Mouse (Mus musculus) v-Abl transformed pro-B cells (cell line): ENCODE measurements around the gene Metrnl.

Source experiments
- in situ Hi-C, 2 experiments: fragments of 400-800 bp; cut with MboI; formaldehyde crosslinking; loops; one replicate each; pipeline ENCODE4 v1.15.1; 2025; ENCODE audit not compliant: unreplicated experiment in 2 of 2

Metrnl gene

GRCm38 (mm10) chr11:121680750-121681149 lies 20.6 kb upstream of the Metrnl start:
- in situ Hi-C loops: loop anchor here in 1 of 2 experiments (5.0 kb wide), 1 partner anchor 203 kb away; no protein-coding TSS in a partner anchor

- in situ Hi-C loops: loop anchor here in 1 of 2 experiments (5.0 kb wide), 1 partner anchor 206 kb away; no protein-coding TSS in a partner anchor
Observed at GRCm38 (mm10) chr11:121683243-121683642, 18.1 kb upstream of the Metrnl start.

GRCm38 (mm10) chr11:121685491-121686001 lies 15.8 kb upstream of the Metrnl start:
- in situ Hi-C loops: no loop called here

- in situ Hi-C loops: no loop called here
Observed at GRCm38 (mm10) chr11:121686091-121686490, 15.3 kb upstream of the Metrnl start.

GRCm38 (mm10) chr11:121686674-121687073 lies 14.7 kb upstream of the Metrnl start:
- in situ Hi-C loops: no loop called here

GRCm38 (mm10) chr11:121688024-121688423 lies 13.3 kb upstream of the Metrnl start:
- in situ Hi-C loops: no loop called here

GRCm38 (mm10) chr11:121695304-121696064 lies 5.9 kb upstream of the Metrnl start:
- in situ Hi-C loops: no loop called here

GRCm38 (mm10) chr11:121697271-121697670 lies 4.1 kb upstream of the Metrnl start:
- in situ Hi-C loops: no loop called here

GRCm38 (mm10) chr11:121698381-121698955 lies 2.9 kb upstream of the Metrnl start:
- in situ Hi-C loops: no loop called here

GRCm38 (mm10) chr11:121702111-121702894 lies 959 bp downstream of the Metrnl start:
- in situ Hi-C loops: no loop called here

- in situ Hi-C loops: no loop called here
Observed at GRCm38 (mm10) chr11:121702895-121703618, 1.7 kb downstream of the Metrnl start.

GRCm38 (mm10) chr11:121703619-121704215 lies 2.4 kb downstream of the Metrnl start:
- in situ Hi-C loops: no loop called here

GRCm38 (mm10) chr11:121706521-121707005 lies 5.2 kb downstream of the Metrnl start:
- in situ Hi-C loops: no loop called here

GRCm38 (mm10) chr11:121709278-121709677 lies 7.9 kb downstream of the Metrnl start:
- in situ Hi-C loops: no loop called here

GRCm38 (mm10) chr11:121710245-121710644 lies 8.9 kb downstream of the Metrnl start:
- in situ Hi-C loops: no loop called here

GRCm38 (mm10) chr11:121712987-121713386 lies 11.6 kb downstream of the Metrnl start:
- in situ Hi-C loops: no loop called here

- in situ Hi-C loops: no loop called here
Observed at GRCm38 (mm10) chr11:121713569-121713968, 12.2 kb downstream of the Metrnl start.

GRCm38 (mm10) chr11:121714745-121715485 lies 13.6 kb downstream of the Metrnl start:
- in situ Hi-C loops: no loop called here

GRCm38 (mm10) chr11:121717724-121718123 lies 16.4 kb downstream of the Metrnl start:
- in situ Hi-C loops: no loop called here
